Mouse (Mus musculus) MEL-GATA-1-ER (cell line): ENCODE data around the gene Tctex1d4.
A peak's percentile ranks its signal among the peaks of the same experiment; 100 is the strongest.

Experiments
- DNase-seq: peaks from one replicate; pipeline ENCODE4 v3.0.0-alpha.2; 2012; ENCODE audit warnings: low read depth; ENCODE audit errors: extremely low read depth

Tctex1d4 gene

DNA sequence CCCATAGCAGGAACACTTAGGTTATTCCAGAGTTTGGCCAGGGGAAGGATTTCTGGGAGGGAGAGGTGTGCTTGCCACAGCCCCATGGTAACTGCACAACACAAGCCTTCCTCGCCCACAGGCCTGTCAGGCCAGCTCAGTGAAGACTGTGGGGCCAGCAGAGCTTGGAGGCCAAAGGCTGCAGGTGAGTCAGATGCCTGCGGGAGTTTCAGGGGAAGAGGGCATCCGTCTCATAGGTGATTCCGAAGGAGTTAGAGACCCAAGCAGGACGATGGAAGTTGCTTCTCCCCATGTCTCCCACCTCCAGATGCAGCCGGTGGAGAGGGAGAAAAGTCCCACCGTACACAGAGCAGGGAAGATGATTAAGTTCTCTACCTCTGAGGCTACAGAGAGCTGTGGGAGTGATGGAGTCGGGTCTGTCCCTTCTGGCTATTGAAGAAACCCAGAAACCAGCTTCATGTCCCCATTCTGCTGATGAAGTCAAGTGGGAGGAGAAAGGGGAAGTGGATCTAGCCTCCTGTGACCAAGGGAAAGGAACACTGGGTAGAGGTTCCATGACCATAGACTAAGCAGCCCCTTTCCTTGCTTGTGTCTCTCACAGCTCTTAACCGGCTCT is at the start of gene Tctex1d4:
TSS of gene Tctex1d4 (plus strand) at position 120 of the 616 bp plus-strand sequence.
- no peak for DNase-seq

DNA sequence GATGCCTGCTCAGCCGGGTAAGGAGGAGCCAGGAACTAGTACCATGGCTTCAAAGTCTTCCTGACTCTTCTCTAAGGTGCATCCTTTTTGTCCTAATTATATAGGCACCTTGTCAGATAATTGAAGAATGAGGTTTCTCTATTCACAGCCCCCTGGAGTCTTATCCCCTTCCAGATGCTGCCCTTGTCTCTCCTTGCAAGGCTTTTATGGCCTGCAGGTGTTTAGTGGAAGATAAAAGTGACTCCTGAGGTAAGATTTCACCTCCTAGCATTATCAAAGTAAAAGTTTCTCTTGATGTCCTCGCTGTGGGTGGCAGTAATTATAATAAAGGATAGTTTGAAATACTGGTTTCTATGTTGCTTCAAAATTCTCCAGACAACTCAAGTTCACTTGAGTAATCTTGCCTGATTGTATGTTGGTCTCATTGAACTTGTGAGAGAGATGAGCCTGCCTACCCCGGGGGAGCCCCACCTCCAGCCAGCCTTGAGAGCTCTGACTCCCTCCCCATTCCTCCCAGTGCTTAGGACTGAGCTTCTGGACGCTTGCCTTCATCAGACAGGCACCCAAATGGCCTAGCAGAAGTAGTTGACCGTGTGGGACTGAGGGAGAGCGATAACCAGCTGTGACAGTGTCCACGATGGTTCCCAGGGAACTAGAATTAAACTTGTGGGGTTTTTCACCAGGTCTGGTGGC is 38.5 kb upstream of the Tctex1d4 start:
- DNase-seq, result no peak

DNA sequence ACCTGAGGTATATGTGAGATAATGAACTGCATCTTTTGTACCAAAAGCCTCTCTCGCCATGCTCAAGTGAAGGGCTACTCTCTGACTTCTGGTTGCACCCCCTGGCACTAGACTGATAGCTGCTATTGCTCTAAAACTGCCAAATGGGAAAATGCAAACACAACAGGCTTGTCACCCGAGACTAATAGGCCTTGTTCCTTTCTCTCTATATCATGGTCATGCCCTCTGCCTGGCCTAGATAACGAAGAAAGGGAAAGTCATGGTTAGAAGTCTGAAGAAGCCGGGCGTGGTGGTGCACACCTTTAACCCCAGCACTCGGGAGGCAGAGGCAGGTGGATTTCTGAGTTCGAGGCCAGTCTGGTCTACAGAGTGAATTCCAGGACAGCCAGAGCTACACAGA is 36.0 kb upstream of the Tctex1d4 start:
- peak; percentile 26 for DNase-seq

DNA sequence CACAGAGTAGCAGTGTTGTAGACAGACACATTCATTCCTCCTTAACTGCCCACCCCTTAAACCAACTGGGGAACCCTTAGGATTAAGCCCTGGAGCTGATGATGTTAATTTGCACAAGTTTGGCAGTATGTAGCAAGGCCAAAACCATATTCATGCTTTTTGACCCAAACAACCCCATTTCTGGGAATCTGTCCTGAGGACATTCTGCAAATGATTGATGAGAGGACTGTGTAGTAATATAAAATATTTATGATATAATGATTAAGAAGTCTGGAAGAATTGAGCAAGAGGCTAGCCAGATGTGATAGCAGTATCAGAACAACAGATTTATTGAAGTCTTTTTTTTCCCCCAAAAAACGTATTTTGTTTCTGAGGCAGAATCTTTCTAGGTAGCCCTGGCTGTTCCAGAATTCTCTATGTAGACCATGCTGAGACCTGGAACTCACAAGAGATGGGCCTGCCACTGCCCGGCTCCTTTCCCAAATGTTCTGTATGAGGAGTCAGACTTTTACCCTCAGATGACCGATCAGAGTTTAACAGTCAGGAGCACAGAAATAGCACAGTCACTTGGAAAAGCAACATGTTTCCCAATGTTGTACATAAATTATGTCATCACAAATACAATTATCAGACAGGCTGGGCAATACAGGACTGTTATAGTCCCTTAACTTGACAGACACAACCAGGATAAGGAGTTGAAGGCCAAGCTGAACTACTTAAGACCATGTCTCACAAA is 31.8 kb upstream of the Tctex1d4 start:
- DNase-seq, result no peak

DNA sequence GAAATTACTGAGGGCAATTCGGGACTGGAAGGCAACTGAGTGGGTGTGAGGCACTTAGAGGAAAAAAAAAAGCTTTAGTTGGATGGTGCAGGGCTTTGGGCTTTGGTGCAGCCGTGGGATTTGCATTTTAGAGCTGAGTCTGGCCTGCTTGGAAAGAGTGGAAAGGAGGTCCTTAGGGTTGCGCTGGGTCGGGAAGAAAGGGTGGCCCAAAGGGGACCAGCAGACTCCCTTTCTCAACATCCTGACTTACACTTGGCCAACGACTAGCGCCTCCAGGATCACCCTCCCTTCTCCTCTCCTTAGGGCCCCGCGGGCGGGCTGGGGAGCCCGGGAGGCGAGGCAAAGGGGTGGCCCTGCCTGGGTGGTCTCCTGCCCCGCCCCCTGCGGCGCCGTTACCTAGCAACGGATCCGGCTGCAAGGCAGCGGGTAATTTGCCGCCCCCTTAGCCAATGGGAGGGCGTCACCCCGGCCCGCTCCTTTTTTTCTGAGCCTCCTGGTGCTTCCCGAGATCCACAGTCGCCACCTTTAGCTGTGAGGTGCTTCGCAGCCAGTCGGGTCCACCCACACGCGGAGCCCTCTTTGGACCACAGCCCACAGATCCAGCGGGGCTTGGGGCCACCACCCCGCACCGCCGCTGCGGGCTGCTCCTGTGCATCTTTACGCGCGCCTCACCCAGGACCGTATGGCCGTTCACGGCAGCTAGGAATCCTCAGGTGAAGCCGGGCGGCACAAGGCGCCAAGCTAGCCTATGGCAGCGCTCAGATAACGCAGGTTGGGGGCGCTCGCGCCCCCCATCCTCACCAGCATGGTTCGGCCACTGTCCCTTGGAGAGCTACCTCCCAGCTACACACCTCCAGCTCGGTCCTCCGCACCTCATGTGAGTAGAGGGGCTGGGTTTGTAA is 30.8 kb upstream of the Tctex1d4 start, which contains the start of gene Ptch2:
TSS of gene Ptch2 (plus strand) at position 525 of the 902 bp plus-strand sequence.
- DNase-seq, result no peak

DNA sequence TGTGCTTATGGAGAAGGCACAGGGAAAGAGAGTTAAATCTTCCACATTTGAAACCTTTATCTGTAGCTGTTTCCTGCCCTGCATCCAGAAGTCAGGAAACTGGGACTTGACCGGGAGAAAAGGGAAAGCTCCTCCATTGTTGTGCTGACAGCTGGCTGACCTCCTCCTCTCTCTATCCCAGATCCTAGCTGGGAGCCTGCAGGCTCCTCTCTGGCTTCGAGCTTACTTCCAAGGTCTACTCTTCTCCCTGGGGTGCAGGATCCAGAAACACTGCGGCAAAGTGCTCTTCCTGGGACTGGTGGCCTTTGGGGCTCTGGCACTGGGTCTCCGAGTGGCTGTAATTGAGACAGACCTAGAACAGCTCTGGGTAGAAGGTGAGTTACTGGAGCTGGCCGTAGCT is 29.9 kb upstream of the Tctex1d4 start:
- DNase-seq, result no peak

DNA sequence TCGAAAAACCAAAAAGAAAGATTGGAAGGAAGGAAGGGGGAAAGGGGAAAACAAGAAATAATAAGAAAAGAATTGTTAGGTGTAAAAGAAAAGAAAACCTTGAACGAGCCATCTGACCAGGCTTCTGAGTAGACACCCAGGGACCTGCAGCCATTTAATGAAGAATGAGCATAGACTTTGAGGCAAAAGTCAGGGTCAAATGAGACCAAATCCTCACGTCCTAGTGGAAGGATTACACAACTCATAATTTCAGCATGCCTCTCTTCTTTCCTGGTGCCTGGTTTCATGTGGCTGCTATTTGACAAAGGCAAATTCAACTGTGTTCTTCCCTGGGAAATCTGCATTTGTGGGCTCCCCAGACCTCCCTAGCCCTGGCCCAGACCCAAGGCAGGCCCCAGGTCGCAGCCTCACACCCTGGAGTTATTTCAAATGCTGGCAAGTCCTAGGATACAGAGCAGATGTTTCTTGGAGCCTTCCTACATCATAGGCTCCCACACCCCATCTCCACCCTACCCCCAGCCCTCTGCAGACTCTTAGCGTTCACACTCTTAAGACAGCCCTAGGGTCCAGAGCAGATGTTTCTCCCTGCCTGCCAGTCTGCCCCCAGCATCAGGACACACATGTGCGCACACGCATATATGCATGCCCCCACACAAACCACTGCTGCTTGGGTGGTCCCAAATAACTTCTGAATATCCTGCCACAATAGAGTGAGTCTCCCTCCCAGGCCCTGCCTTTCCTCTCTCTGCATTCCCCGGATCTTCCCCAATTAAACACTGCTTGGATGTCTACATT is 28.4 kb upstream of the Tctex1d4 start:
- no peak for DNase-seq

DNA sequence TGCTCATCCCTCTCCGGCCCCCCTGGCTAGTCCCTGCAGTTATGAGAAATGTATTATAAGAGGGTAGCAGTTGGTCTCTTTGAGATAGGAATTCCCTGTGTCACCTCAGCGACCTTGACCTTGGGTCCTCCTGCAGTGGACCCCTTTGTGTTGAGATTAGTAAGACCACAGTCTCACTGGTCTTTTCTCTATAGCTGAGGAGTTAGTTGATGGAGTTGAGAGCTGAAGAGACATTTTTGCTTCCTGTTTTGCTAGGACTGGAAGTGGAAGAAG is 27.9 kb upstream of the Tctex1d4 start:
- no peak for DNase-seq

DNA sequence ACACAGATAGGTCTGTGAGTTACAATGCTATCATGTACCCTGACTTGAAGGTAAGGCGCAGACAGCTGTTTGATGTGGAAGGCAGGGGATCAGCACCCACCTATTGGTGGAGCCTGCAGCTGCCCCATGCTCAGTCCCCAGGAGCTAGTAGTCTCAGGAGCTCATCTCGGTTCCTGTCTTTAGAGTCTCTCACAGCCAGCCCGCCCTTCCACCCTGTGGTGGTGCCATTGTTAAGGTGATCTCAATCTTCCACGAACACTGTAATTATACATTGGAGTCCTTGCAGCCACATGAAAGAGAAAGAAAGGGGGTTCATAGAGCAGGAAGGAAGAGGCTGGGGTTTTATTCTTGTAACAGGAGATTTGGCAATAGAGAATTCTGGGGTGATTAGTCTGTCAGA is 26.6 kb upstream of the Tctex1d4 start:
- DNase-seq, result no peak

DNA sequence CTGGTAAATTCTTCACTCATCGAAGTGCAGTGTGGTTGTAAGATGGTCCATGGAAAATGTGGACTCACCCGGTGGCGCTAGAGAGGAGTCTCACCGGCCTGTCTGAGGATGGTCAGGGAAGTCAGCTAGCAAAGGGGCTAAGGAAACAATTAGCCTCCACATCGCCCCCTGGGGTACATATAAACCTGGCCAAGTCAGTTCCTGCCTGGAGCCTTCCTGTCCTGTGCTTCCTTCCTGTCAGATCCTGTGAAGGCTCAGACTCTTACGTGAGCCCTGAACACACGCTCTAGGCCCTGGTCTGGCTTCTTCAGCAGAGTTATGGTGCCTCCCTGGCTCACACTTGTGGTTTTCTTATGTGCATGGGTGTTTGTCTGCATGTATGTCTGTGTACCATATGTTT is 25.4 kb upstream of the Tctex1d4 start:
- DNase-seq, result no peak

DNA sequence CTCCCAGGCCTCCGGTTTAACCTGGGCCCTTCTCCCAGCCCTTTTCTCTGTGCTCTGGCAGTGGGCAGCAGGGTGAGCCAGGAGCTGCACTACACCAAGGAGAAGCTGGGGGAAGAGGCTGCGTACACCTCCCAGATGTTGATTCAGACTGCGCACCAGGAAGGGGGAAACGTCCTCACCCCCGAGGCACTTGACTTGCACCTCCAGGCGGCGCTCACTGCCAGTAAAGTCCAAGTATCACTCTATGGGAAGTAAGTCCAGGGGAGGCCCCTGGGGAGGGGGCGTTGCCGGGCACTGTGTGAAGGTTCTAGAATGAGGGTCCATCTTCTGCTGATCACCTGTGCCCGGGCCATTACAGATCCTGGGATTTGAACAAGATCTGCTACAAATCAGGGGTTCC is 21.9 kb upstream of the Tctex1d4 start:
- no peak for DNase-seq

DNA sequence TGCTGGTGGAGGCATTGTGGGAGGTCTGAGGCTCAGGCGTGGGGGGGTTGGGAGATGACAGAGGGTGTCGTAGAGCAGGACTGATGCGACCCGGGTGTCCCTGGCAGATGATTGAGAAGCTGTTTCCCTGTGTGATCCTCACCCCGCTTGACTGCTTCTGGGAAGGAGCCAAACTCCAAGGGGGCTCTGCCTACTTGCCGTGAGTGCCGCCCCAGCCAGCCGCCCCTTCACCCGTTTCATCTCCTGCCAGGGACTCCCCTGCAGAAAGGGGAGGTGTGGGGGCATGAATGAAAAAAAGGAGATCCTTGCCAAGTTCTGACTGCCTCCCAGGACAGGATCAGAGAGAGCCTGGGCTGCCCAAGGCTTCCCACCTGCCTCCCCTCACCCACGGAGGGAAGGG is 21.5 kb upstream of the Tctex1d4 start:
- DNase-seq, result no peak

DNA sequence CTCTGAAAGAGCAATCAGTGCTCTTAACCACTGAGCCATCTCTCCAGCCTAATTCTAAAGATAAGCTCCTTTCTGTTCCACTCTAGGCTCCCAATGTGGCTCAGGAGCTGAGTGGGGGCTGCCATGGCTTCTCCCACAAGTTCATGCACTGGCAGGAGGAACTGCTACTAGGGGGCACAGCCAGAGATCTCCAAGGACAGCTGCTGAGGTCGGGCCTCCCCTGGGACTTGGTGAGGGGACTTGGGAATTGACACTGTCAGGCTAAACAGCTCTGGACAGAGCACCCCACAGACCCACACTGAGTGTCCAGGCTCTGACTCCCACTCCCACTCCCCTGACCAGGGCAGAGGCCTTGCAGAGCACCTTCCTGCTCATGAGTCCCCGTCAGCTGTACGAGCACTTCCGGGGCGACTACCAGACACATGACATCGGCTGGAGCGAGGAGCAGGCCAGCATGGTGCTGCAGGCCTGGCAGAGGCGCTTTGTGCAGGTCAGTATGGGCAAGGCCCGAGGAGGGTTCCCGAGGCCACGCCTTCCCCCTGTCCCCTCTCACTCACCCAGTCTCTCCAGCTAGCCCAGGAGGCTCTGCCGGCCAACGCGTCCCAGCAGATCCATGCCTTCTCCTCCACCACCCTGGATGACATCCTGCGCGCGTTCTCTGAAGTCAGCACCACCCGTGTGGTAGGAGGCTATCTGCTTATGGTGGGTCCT is 18.6 kb upstream of the Tctex1d4 start:
- DNase-seq, result no peak

DNA sequence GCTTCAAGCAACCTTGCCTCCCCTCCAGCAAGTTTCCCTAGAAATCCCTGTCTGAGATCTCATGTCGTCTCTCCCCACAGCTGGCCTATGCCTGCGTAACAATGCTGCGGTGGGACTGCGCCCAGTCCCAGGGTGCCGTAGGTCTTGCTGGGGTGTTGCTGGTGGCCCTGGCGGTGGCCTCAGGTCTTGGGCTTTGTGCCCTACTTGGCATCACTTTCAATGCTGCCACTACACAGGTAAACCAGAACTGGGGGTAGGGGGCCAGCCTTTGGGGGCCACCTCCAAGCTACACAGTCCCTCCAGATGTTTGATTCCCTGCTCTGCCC is 18.1 kb upstream of the Tctex1d4 start:
- no peak for DNase-seq

DNA sequence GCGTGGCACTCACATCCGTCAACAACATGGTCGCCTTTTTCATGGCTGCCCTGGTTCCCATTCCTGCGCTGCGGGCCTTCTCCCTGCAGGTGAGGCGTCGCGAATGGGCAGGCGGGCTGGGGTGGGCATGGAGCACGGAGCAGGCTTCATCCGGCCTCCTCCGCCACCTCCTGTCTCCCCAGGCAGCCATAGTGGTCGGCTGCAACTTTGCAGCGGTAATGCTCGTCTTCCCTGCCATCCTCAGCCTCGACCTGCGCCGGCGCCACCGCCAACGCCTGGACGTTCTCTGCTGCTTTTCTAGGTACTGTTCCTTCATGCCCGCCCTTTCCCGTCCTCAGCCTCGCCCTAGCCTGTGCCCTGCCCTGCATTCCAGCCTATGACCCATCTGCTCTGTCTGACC is 17.3 kb upstream of the Tctex1d4 start:
- DNase-seq, result no peak

DNA sequence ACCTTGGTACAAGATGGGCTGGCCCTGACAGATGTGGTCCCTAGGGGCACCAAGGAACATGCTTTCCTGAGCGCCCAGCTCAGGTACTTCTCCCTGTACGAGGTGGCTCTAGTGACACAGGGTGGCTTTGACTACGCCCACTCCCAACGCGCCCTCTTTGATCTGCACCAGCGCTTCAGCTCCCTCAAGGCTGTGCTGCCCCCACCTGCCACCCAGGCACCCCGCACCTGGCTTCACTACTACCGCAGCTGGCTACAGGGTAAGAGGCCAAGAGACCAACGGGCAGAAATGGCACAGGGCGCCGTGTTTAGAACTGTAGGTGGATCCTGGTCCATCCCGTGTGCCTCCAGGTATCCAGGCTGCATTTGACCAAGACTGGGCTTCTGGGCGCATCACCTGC is 16.3 kb upstream of the Tctex1d4 start:
- DNase-seq, result no peak

DNA sequence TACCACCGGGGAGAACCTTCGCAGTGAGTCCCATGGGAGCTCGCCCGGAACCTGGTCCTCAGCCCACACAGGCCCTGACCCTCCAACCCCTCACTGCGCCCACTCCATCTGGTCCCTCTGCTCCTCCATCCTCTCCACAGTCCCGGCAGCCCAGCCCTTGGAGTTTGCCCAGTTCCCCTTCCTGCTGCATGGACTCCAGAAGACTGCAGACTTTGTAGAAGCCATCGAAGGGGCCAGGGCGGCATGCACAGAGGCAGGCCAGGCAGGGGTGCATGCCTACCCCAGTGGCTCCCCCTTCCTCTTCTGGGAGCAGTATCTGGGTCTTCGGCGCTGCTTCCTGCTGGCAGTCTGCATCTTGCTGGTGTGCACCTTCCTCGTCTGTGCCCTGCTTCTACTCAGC is 15.6 kb upstream of the Tctex1d4 start:
- no peak for DNase-seq

DNA sequence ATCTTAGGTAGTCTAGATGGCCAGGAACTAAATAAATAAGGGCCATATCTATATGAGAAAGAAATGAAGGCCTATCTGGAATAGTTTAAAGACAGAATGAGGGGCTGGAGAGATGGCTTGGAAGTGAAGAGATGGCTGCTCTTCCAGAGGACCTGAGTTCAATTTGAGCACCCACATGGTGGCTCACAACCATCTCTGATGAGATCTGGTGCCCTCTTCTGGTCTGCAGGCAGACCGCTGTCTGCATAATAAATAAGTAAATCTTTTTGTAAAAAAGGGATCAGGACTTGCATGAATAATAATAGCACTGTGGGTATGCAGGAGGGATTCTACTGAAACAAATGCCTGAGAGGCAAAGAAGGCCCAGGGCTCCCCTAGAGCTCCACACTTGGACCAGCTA is 13.4 kb upstream of the Tctex1d4 start:
- no peak for DNase-seq

DNA sequence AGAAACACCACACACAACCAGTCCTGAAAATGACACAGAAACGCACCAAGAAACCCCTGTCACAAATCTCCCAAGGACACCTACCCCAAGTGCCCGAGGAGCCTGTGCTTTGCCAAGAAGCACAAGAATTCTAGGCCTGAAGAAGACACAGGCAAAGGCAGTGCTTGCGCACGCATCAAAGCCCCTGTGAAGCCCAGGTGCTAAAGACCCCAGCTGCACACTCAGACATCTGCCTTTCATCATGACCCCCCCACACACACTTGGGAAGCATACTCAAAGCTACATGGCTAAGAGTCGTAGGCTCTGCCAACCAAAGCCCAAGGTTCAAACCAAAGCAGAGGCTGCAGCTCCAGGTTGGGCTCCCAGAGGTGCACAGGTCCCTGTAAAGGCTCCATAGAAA is 11.0 kb upstream of the Tctex1d4 start:
- no peak for DNase-seq

DNA sequence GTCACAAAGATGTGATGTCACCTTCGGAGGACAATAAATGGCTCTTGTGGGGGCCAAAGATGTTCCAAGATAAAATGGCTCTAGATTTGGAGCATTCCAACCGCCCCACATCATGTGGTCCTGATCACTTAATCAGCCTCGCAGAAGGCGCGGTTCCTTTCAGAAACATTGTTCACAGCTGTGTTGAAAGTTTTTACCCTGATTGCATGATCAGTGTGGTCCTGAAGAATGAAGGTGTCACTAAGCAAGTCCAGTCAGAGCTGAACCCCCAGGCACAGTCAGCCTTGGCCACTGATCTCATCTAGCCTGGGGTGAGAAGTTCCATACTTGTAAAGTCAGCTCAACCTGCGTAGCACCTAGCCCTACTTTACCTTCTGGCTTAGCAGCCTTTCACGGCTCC is 8.7 kb upstream of the Tctex1d4 start:
- no peak for DNase-seq

DNA sequence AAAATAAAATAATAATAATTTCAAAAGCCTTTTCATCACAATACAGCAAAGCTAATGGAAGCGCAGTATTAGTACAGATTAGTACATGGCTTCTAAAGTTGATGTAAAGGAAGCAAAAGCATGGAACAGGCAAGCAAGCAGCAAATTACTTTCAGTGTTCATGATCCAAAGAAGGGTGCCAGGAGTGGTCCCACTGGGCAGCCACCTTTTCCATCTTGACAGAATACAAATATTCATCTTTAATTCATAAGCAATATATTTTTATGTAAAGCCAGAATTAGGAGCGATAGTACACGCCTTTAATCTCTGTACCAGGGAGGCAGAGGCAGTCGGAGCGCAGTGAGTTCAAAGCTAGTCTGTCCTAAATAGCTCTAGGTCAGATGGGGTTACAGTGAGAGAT is 7.0 kb upstream of the Tctex1d4 start:
- no peak for DNase-seq
